Comparison of ENCODE assay signal across 8 mouse cellular contexts in the genomic region with DNA sequence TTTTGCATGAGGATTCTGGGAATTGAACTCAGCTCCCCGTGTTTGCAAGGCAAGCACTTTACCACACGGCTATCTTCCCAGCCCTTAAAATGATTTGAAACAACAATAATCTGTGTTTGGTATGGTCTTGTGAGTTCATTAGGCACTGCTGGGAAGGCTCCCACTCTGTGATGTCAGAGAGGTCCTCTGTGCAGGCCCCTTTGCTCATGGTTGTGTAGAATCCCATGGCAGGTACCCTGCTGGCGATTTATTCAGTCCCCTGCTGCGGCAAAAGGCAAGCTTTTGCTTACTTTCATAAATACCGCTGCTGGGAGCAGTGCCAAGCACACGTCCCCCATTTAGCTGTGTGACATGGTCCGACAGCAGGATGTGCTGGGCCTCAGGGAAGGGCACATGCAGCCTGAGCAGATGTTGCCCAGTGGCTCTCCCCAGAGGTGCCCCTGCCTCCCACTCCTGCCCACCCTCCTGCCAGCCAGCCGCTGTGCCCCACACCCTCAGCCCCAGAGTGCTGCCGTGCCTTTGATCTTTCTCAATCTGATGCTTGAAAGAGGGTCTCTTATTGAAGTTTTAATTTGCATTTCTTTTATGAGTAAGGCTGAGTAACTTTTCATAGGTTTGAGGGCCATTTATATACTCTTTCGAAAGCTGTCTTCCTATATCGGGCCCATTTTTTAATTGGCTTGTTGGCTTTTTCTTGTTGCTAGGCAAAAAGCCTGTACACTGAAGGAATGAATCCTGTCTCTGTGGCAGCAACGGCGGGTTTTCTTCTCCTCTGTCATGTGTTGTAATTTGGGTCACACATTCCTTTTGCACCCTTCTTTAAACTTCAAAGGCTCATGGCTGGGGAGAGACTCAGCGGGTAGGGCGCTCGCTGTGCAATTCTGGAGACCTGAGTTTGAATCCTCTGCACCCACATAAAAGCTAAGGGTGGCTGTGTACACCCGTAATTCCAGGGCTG.
DNase-seq lines count a peak whose midpoint lies in the region; ATAC-seq lines count a peak whose summit lies in the region.

No protein-coding gene starts in this region.

- H3K27me3 ChIP-seq in neural tube, embryonic 11.5 days (ENCODE audit: control insufficient read depth, insufficient read depth, low read length): 0 out of 2 replicates have a peak, but pooled peaks cover 2% of the 10 kb centered on the region
- peaks cover 3% of the 10 kb centered on the region; the same call in 1 of the 2 replicates for H3K27me3 ChIP-seq in forebrain, embryonic 14.5 days (replicated peaks; ENCODE audit: control insufficient read depth, insufficient read depth, low read length)

- no peak overlapping the region for H3K27ac ChIP-seq in neural tube, embryonic 11.5 days (ENCODE audit: low read depth, low read length)
- peak overlapping the region; percentile 27; the same call in 1 of the 2 replicates for H3K27ac ChIP-seq in forebrain, embryonic 14.5 days (ENCODE audit: low read depth, low read length)

- 24% methylated on average over 17 of the region's 17 CpGs for WGBS in neural tube, embryonic 11.5 days
- 3% methylated on average over 17 of the region's 17 CpGs for WGBS in forebrain, embryonic 14.5 days

- H3K4me1 ChIP-seq in neural tube, embryonic 11.5 days (ENCODE audit: control insufficient read depth, insufficient read depth, low read length): peaks cover 33% of the 10 kb centered on the region
- H3K4me1 ChIP-seq in forebrain, embryonic 14.5 days (ENCODE audit: control insufficient read depth, insufficient read depth, low read length): peaks cover 25% of the 10 kb centered on the region

- no peak overlapping the region; the same call in 1 of the 2 replicates for H3K4me2 ChIP-seq in neural tube, embryonic 11.5 days (ENCODE audit: low read depth)
- 0 out of 2 replicates have a peak overlapping the region, but pooled peaks have one; percentile 20 for H3K4me2 ChIP-seq in forebrain, embryonic 14.5 days (ENCODE audit: low read length)

- H3K9ac ChIP-seq in neural tube, embryonic 11.5 days (ENCODE audit: low read length): no peak overlapping the region
- no peak overlapping the region for H3K9ac ChIP-seq in forebrain, embryonic 14.5 days (ENCODE audit: low read length)

- no peaks in the 10 kb centered on the region for H3K36me3 ChIP-seq in neural tube, embryonic 11.5 days (ENCODE audit: control insufficient read depth, insufficient read depth, low read length)
- no peaks in the 10 kb centered on the region for H3K36me3 ChIP-seq in forebrain, embryonic 14.5 days (ENCODE audit: control insufficient read depth, insufficient read depth, low read length)

- no peak overlapping the region for H3K4me3 ChIP-seq in neural tube, embryonic 11.5 days (ENCODE audit: low read depth, low read length)
- H3K4me3 ChIP-seq in forebrain, embryonic 14.5 days (ENCODE audit: low read depth, low read length): no peak overlapping the region

- no peaks in the 10 kb centered on the region for H3K9me3 ChIP-seq in neural tube, embryonic 11.5 days (ENCODE audit: control insufficient read depth, low read length)
- H3K9me3 ChIP-seq in forebrain, embryonic 14.5 days (replicated peaks; ENCODE audit: control insufficient read depth, low read length): no peaks in the 10 kb centered on the region

- DNase-seq in neural tube, embryonic 11.5 days (ENCODE audit: low spot score): peak; percentile 75
- no peak for DNase-seq in neural tube, embryonic 10.5 days (ENCODE audit: extremely low spot score, low spot score)
- peak; percentile 84 for DNase-seq in forebrain, embryonic 14.5 days (ENCODE audit: low spot score)
- DNase-seq in thymus, postnatal 25 days: peak; percentile 45
- DNase-seq in heart, adult 8-10 months (ENCODE audit: low spot score): no peak
- DNase-seq in spleen, adult 18-20 months: no peak
- no peak for DNase-seq in ovary, adult 18-20 months (ENCODE audit: low spot score)

- ATAC-seq in neural tube, embryonic 11.5 days (ENCODE audit: insufficient read depth, low FRiP score, low TSS enrichment): peak; percentile 89
- ATAC-seq in forebrain, embryonic 14.5 days: peak; percentile 85
- ATAC-seq in megakaryocyte progenitor cell, adult 5-6 weeks (replicated peaks; ENCODE audit: poor library complexity): peak; percentile 12; the same call in 1 of the 2 replicates

Comparison
In these comparisons a context has a peak if more than half of its experiments do, and no peak if none do; other contexts are left out.
1. DNase-seq: peak in neural tube, embryonic 11.5 days (single experiment), forebrain, embryonic 14.5 days (single experiment) and thymus, postnatal 25 days (single experiment); none in neural tube, embryonic 10.5 days (single experiment), heart, adult 8-10 months (single experiment), spleen, adult 18-20 months (0 of 2) and ovary, adult 18-20 months (single experiment).
2. ATAC-seq: peak in every context shown above with its lines; median percentile 89 in neural tube, embryonic 11.5 days; 85 in forebrain, embryonic 14.5 days; 12 in megakaryocyte progenitor cell, adult 5-6 weeks.